Mouse (Mus musculus): Measurements from ENCODE around the gene Tas1r2.

Tas1r2 gene

DNA sequence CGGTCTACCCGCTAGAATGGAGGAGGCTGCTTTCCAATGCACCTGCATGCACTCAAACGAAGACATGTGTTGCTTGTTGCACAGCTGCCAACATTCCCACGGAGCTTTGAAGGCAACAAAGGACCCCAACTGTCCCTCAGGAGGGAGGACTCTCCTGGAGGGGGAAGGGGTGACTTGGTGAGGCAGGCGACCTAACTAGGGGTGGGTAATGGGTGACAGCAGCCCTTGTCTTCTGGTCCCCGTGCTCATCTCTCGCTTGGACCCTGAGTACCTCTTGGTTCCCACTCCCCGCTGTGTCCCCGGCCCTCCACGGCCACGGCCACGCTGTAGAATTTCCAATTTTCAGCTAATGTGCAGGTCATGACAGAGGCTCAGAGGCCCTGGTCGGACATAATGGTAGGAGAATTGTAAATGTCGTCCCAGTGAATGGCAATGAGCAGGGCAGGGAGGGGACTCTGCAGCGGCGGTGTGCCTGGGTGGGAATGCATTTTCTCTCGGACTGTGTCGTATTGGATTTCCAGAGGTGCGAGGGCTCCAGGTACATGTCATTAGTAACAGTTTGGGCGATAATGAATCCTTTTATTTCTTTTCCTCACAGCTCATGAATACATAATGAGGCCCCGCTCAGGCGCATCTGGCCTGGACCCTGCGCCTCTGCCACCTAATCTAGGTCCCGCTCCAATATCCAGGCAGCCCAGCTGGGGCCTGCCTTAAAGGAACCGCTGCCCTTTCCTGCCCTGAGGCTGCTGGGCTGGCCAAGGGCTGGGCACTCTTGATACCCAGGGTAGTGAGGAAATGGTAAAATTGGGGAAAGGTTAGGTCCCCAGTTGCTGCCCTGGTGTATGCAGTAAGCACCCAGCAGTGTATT, 57.4 kb downstream of the Tas1r2 start:
- DNase-seq (ENCODE audit: low spot score), result no peak

DNA sequence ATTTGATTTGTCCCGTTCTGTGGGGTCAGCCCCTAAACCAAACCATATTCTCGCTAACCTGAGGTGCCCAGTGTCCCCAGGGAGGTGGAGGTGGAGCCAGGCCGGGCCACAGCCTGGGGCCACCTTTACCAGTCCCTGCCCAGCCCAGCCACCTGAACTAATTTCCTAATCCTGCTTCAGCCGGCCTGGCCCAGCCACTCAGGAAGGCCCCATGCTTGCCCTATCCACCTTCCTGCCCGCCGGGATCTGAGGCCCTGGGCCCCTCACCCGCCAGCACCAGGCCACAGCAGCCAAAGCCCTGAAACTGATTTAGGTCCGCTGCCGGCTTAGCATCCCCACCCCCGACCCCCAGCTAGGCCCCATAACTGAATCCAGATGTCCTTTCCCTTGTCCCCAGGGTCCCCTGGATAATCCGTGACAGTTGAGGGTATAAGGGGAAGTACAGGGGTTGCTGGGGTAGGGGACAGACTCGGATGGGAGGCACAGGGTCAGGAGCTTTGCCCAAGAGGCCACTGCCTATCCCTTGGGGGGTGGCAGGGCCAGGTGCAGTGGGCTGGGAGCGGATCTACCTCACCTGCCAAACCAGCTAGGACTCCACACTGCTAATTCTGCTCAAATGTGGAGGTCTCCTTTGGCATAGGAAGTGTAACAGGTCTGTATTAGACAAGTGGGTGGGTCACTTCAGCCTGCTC, 62.0 kb downstream of the Tas1r2 start:
- no peak for DNase-seq (ENCODE audit: low spot score)

DNA sequence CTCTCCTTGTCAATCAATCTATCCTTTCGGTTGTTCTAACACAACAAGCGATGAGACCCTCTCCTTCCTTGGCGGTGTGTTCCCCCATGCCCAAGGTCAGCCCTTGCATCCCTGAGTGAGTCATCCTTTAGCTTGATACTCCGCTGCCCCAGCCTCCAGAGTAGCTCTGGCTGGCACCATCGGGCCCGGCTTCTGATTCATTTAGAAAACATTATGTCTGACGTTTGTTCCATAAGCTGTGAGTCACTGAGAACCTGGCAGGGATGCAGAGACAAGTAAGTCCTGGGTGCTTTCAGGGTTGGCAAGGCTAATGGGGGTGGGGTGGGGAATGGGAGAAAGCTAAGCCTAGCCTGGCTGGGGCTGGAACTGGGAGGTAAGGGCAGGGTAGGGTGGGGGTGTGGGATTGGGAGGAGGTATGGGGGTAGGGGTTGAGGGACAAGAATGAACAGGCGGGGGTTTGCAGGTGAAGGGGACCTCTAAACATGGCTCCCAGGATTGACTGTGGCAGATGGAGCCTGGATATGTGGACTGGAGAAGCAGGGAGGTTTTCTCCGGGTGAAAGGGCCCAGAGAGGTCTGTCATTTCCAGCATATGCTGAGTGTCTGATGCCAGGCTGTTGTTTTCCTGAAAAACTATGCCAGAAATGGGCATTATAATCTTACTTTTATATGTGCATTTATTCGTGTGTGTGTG, 63.3 kb downstream of the Tas1r2 start:
- no peak for DNase-seq (ENCODE audit: low spot score)

DNA sequence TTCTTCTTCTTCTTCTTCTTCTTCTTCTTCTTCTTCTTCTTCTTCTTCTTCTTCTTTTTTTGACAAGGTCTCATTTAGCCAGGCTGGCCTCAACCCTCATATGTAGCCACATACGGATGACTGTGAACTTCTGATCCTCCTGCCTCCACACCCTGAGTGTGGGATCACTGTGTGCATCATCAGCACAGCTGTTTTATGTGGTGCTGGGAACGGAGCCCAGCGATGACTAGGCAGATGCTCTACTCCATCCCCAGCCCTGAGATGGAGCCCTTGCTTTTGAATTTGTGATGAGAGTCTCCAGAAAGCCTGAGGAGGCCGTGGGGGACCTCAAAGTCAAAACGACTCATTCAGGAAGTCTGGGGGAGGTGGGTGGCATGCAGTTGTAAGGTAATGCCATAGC, 65.6 kb downstream of the Tas1r2 start:
- no peak for DNase-seq (ENCODE audit: low spot score)

All from ovary, postnatal 14 days (tissue).